Mouse (Mus musculus) kidney, adult 2 months (tissue): ENCODE results near the gene Psma7. TPM values are rescaled to one million over a fixed set of nuclear protein-coding genes. Genes with fewer than 3 reads are reported as not detected.

Source experiments
- DNase-seq: peaks from one replicate; pipeline ENCODE4 v3.0.0; 2021
- H3K27ac ChIP-seq: fragments of 200-500 bp; 2 replicates; pipeline ENCODE4 v1.5.1; 2012; ENCODE audit warnings: low read depth, low read length, control low read depth, inconsistent platforms; ENCODE audit not compliant: insufficient read depth
- H3K27me3 ChIP-seq: fragments of 200-500 bp; replicated peaks from 2 replicates; pipeline ENCODE4 v1.6.1; 2012; ENCODE audit warnings: mild to moderate bottlenecking, moderate library complexity, low read length, inconsistent platforms; ENCODE audit not compliant: control insufficient read depth, insufficient read depth
- H3K36me3 ChIP-seq: fragments of 200-500 bp; 2 replicates; pipeline ENCODE4 v1.6.1; 2012; ENCODE audit warnings: mild to moderate bottlenecking, moderate library complexity, low read length, inconsistent platforms; ENCODE audit not compliant: control insufficient read depth, insufficient read depth
- H3K4me1 ChIP-seq: fragments of 200-500 bp; 2 replicates; pipeline ENCODE4 v1.6.1; 2011; ENCODE audit warnings: low read length; ENCODE audit not compliant: control insufficient read depth, insufficient read depth
- H3K4me3 ChIP-seq: fragments of 200-500 bp; 2 replicates; pipeline ENCODE4 v1.5.1; 2011; ENCODE audit warnings: mild to moderate bottlenecking, low read depth, low read length, control low read depth; ENCODE audit not compliant: insufficient read depth
- CTCF ChIP-seq: fragments of 200-500 bp; conservative IDR thresholded peaks from 2 replicates; pipeline ENCODE4 v1.5.1; 2011; ENCODE audit warnings: low read depth, mild to moderate bottlenecking, control low read depth, low read length, moderate library complexity, mixed read lengths; ENCODE audit not compliant: insufficient read depth, insufficient read length
- POLR2A ChIP-seq: fragments of 200-500 bp; IDR thresholded peaks from one replicate; pipeline ENCODE4 v1.6.1; 2011; ENCODE audit warnings: low read depth, low read length, control low read depth
- WGBS: fragments of 180-500 bp; shearing (Covaris S2); methylation state at CpG from one replicate; pipeline ENCODE4 v1.1.7; 2018; 5-methylcytosine and 5-hydroxymethylcytosine counted together
- polyA plus RNA-seq: library from polyadenylated mRNA; depleted of rRNA; stranded (reverse); fragments of >200 nt; gene quantifications from 2 replicates; pipeline ENCODE4 v1.2.3, GENCODE M21; 2012; rRNA removed

The Psma7 gene
- polyA plus RNA-seq: 156 and 185 TPM in 2 replicates

DNA sequence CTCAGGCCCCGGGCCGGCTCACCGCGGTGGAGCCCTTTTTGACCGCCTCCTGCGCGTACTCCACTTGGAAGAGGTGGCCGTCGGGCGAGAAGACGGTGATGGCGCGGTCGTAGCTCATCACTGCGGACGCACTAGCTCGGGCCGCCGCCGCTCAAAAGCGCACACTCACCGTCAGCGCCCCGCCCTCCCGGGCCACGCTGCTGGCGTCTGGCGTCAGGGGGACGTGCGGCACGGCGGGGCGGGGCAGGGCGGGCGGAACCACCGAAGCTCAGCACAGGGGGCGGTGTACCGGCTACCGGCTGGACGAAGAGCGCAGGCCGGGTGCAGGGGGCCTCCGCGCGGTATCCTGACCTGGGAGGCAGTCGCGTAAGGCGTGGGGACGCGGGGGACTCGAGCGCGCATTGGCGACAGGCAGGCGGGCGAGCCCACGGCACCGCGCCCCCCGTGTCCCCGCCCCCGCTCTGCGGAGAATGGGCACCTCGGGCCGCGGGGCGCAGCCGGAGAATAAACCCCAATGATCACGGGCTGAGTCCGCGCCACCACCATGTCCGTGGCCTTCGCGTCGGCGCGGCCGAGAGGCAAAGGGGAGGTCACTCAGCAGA lies at the start of gene Psma7, which contains the start of gene Ss18l1:
Gene Psma7 (minus strand): TSS at position 178 of the 602 bp plus-strand sequence.
Gene Ss18l1 (plus strand): TSS at position 254 of the 602 bp plus-strand sequence.
- DNase-seq: peak; percentile 92

DNA sequence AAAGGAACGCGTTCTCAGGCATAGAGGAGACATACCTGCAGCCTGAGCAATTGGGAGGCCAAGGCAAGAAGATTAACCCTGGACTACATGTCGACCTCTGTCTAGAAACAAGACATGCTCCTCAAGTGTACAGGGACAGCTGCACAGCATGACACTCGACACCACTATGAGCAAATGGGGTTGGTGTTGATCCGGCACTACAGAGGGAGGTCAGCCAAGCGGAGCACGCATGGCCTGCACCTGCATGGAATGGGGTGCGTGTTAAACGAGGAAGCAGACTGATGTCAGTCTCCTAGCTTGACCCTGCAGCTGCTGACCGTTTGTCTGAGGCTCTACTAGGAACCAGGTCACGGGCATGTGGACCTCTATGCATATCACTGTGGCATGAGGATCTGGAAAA lies 48.1 kb upstream of the Psma7 start:
- no peak overlapping the region for H3K4me3 ChIP-seq
- DNase-seq: no peak
- H3K4me1 ChIP-seq: no peaks in the 10 kb centered on the region
- H3K27me3 ChIP-seq: no peaks in the 10 kb centered on the region
- H3K36me3 ChIP-seq: no peaks in the 10 kb centered on the region
- TF ChIP-seq CTCF: no peak
- no peak for TF ChIP-seq POLR2A
- no peak overlapping the region for H3K27ac ChIP-seq
- 43% methylated on average over 11 of the region's 11 CpGs for WGBS

More for the DNA sequence above, at the start of gene Psma7, which contains the start of gene Ss18l1:
- peaks cover 11% of the 10 kb centered on the region for H3K4me1 ChIP-seq
- H3K27ac ChIP-seq: peak within 1 kb of the TSS; percentile 90
- TF ChIP-seq POLR2A: peak; percentile 77
- TF ChIP-seq CTCF: no peak
- under 1% methylated on average over 77 of the region's 78 CpGs for WGBS
- H3K4me3 ChIP-seq: peak within 1 kb of the TSS; percentile 99
- peaks cover 5% of the 10 kb centered on the region for H3K36me3 ChIP-seq
- no peaks in the 10 kb centered on the region for H3K27me3 ChIP-seq

DNA sequence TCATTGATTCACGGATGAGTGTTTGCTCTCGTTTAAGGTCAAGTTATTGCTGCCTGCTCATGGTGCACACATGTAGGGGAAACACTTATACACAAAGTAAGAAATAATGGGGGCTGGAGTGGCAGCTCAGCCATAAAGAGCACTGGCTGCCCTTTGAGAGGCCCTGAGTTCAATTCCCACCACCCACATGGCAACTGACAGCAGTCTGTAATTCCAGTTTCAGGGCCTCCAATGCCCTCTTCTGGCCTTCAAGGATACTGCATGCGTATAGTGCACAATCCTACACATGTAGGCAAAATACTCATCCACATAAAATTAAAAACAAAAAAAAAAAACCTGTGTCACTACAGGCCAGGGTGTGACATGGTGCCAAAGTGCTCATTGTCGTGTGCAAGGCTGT lies 45.2 kb upstream of the Psma7 start:
- WGBS: 85% methylated on average over 4 of the region's 4 CpGs
- DNase-seq: no peak
- TF ChIP-seq CTCF: 0 out of 2 replicates have a peak, but pooled peaks have one; percentile 3
- no peak for TF ChIP-seq POLR2A
- no peaks in the 10 kb centered on the region for H3K27me3 ChIP-seq
- H3K36me3 ChIP-seq: no peaks in the 10 kb centered on the region
- no peak overlapping the region for H3K4me3 ChIP-seq
- H3K4me1 ChIP-seq: no peaks in the 10 kb centered on the region
- H3K27ac ChIP-seq: no peak overlapping the region

- no peaks in the 10 kb centered on the region for H3K27me3 ChIP-seq
- WGBS: 74% methylated on average over 5 of the region's 5 CpGs
- no peak overlapping the region for H3K27ac ChIP-seq
- DNase-seq: no peak
- no peaks in the 10 kb centered on the region for H3K4me1 ChIP-seq
- H3K4me3 ChIP-seq: no peak overlapping the region
- H3K36me3 ChIP-seq: no peaks in the 10 kb centered on the region
- TF ChIP-seq CTCF: no peak
- TF ChIP-seq POLR2A: no peak
These were observed 44.4 kb upstream of the Psma7 start for GRCm38 (mm10) chr2:180086637-180087027.

- no peak for DNase-seq
- Histone ChIP-seq H3K4me1 (no peaks in the 10 kb centered on the region), H3K36me3 (no peaks in the 10 kb centered on the region), H3K27ac (no peak overlapping the region), H3K27me3 (no peaks in the 10 kb centered on the region), H3K4me3 (no peak overlapping the region)
- TF ChIP-seq CTCF (no peak), POLR2A (no peak)
- 58% methylated on average over 16 of the region's 16 CpGs for WGBS
These were observed 43.8 kb upstream of the Psma7 start for GRCm38 (mm10) chr2:180085926-180086636.

DNA sequence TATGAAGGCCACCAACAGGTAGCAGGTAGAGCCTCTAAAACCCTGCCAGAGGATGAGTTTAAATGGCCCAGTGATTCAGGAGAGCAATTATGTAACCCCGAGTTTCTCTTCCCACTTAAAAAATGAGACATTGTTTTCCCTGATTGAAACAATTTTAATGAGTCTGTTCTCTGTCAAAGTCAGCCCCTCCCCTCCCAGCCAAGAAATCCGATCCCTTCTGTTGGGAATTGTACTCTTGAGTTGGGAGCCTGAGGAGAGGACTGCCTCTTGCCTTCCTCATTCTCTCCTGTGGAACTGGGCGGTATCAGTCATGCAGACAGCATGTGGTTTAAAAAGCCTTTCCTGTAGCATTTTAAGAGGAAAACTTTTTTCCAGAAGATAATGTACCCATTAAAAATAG lies 42.3 kb upstream of the Psma7 start:
- H3K4me1 ChIP-seq: no peaks in the 10 kb centered on the region
- no peak overlapping the region for H3K27ac ChIP-seq
- H3K4me3 ChIP-seq: no peak overlapping the region
- no peaks in the 10 kb centered on the region for H3K27me3 ChIP-seq
- 56% methylated on average over 3 of the region's 3 CpGs for WGBS
- no peak for TF ChIP-seq POLR2A
- no peak for TF ChIP-seq CTCF
- no peak for DNase-seq
- no peaks in the 10 kb centered on the region for H3K36me3 ChIP-seq

DNA sequence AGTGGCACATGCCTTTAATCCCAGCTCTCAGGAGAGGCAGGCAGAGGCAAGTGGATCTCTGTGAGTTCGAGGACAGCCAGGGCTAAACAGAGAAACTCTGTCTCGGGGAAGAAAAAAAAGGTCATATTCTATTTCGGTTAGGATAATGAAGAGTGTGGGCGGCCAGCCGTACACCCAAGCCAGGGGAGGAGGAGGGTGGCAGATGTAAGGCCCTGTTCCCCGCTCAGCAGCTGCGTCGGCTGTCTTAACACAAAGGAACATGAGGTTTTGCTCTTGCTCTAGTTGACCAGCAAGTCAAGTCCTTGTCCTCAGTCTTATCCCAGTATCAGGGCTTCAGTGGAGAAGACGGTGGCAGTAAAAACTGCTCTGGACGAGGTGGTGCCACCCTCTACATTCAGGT lies 40.8 kb upstream of the Psma7 start:
- Histone ChIP-seq H3K4me3 (no peak overlapping the region), H3K36me3 (no peaks in the 10 kb centered on the region), H3K4me1 (no peaks in the 10 kb centered on the region), H3K27ac (no peak overlapping the region), H3K27me3 (no peaks in the 10 kb centered on the region)
- 88% methylated on average over 10 of the region's 10 CpGs for WGBS
- no peak for DNase-seq
- no peak for TF ChIP-seq POLR2A
- TF ChIP-seq CTCF: no peak

GRCm38 (mm10) chr2:180080680-180081079 lies 38.4 kb upstream of the Psma7 start:
- Histone ChIP-seq H3K4me1 (no peaks in the 10 kb centered on the region), H3K27ac (no peak overlapping the region), H3K27me3 (no peaks in the 10 kb centered on the region), H3K36me3 (no peaks in the 10 kb centered on the region), H3K4me3 (no peak overlapping the region)
- TF ChIP-seq CTCF (no peak), POLR2A (no peak)
- 81% methylated on average over 8 of the region's 8 CpGs for WGBS
- no peak for DNase-seq
